24 mouse cellular contexts compared by ENCODE assay signal in the genomic region with DNA sequence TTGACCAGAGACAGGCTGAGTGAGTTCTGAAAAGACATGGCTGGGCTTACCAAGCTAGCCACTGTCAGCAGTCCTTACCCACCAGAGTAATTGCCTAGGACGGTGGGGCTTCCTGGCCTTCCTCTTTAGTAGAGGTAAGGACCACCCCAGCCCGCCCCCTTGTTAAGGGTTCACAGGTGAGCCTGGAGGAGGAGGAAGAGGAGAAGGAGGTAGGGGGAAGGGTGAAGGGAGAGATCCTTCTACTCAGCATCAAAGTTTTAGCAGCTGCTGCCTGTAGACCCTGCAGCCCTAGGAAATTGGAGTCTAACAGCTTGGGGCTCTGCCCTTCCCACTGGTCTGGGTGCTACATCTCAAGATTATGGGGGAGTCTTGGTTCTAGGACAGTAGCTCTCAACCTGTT. TPM values are rescaled to one million over a fixed set of nuclear protein-coding genes. Genes with fewer than 3 reads are reported as not detected.
"Had no signal": no experiment of that assay in that cellular context is flagged by ENCODE, and none has a peak within 500 bp of the region (broad histone marks: within the 10 kb centered on the region; RNA-seq: fewer than 3 reads in every experiment).

Gene Padi6 (minus strand): TSS at position 101 of the 400 bp plus-strand sequence.

- H3K4me3 ChIP-seq: midbrain, embryonic 13.5 days; myocyte; neural tube, embryonic 13.5 days; neural tube, embryonic 15.5 days had no signal

- H3K9ac ChIP-seq: lung, embryonic 14.5 days; midbrain, embryonic 13.5 days; neural tube, embryonic 13.5 days; neural tube, embryonic 15.5 days had no signal

- ATAC-seq: midbrain, embryonic 16.5 days had no signal

- H3K9me3 ChIP-seq: midbrain, embryonic 13.5 days; neural tube, embryonic 13.5 days; neural tube, embryonic 15.5 days had no signal

- H3K27me3 ChIP-seq: neural tube, embryonic 13.5 days; neural tube, embryonic 15.5 days had no signal

- H3K36me3 ChIP-seq: midbrain, embryonic 13.5 days; neural tube, embryonic 13.5 days; neural tube, embryonic 15.5 days had no signal

- H3K4me1 ChIP-seq: neural tube, embryonic 15.5 days had no signal

- DNase-seq: lung, adult 18-20 months; lung, embryonic 14.5 days; lung, postnatal 10 days; lung, postnatal 4 days; right cerebral cortex, adult 18-20 months; right cerebral cortex, postnatal 25 days; right cerebral cortex, postnatal 4 days; spleen, adult 18-20 months; thymus, adult 18-20 months; thymus, postnatal 14 days; thymus, postnatal 36 days had no signal

- H3K4me2 ChIP-seq: lung, embryonic 14.5 days; midbrain, embryonic 11.5 days; midbrain, embryonic 13.5 days; neural tube, embryonic 13.5 days; neural tube, embryonic 15.5 days had no signal

- H3K27ac ChIP-seq: midbrain, embryonic 13.5 days; neural tube, embryonic 13.5 days; neural tube, embryonic 15.5 days had no signal

RNA-seq across cellular contexts. Expression of gene Padi6, which starts in this region (rescaled TPM):
- total RNA-seq: megakaryocyte, adult 5-6 weeks; megakaryocyte-erythroid progenitor cell, adult 5-6 weeks had no signal
- polyA plus RNA-seq: liver, embryonic 16.5 days; lung, embryonic 14.5 days; lung, embryonic 16.5 days; midbrain, embryonic 11.5 days; midbrain, embryonic 13.5 days; midbrain, embryonic 16.5 days; neural tube, embryonic 11.5 days; neural tube, embryonic 13.5 days; neural tube, embryonic 15.5 days; small intestine, adult 2 months; stomach, embryonic 14.5 days had no signal
